9 mouse cellular contexts compared by ENCODE assay signal in the genomic region with DNA sequence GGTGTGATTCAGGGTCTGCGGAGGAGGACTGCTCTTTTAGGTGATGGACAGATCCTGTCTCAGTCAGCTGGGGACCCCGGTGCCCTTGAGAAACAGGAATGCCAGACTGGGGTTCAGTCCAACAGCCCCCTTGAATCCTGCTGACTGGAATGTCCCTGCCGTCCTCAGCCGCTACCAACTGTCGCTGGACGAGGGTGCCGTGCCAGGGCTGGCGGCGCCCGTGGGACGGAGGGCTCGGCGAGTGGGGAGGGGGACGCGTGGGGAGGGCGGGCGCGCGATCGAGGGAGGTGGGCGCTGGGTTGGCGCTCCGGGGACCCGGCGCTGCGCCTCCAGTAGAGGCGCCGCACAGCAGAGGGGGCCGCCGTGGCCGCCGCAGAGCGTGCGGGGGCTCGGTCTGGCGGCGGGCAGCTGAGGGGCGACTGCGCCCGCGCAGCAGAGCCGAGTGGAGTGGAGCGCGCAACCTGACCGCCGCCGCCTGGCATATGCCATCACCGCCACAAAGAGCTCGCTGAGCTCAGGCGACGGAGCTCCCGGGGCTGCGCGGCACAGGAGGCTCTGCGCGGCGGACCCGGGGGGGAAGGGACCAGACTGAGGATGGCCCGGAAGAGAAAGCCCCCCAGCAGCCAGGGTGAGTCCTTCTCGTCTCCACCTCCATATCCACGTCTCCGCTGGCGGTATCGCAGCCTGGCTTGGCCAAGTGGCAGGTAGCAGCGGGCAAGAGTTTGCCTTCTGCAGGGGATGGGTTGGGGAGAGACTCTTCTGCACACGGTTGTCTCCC. TPM values are rescaled to one million over a fixed set of nuclear protein-coding genes. Genes with fewer than 3 reads are reported as not detected.
DNase-seq lines count a peak whose midpoint lies in the region; ATAC-seq lines count a peak whose summit lies in the region.
"Had no signal": no experiment of that assay in that cellular context is flagged by ENCODE, and none has a peak within 500 bp of the region (broad histone marks: within the 10 kb centered on the region; RNA-seq: fewer than 3 reads in every experiment).

A gene (plus strand): TSS at position 266 of the 778 bp plus-strand sequence.

- peaks cover 8% of the 10 kb centered on the region; the same call in 1 of the 2 replicates for H3K4me1 ChIP-seq in heart, embryonic 12.5 days (replicated peaks)
- H3K4me1 ChIP-seq in brown adipose tissue, adult 24 weeks (ENCODE audit: control insufficient read depth, insufficient read depth, insufficient read length, low read length) = no peaks in the 10 kb centered on the region; the same call in 1 of the 2 replicates
- H3K4me1 ChIP-seq in forebrain, embryonic 12.5 days = peaks cover 19% of the 10 kb centered on the region
- 0 out of 2 replicates have a peak, but pooled peaks cover 10% of the 10 kb centered on the region for H3K4me1 ChIP-seq in stomach, embryonic 15.5 days

- under 1% methylated on average over 66 of the region's 66 CpGs for WGBS in heart, embryonic 12.5 days
- under 1% methylated on average over 60 of the region's 66 CpGs for whole genome bisulfite sequencing in forebrain, embryonic 12.5 days
- 1% methylated on average over 60 of the region's 66 CpGs for WGBS in stomach, embryonic 15.5 days

- H3K27me3 ChIP-seq in heart, embryonic 12.5 days (replicated peaks) = peaks cover 56% of the 10 kb centered on the region
- peaks cover 60% of the 10 kb centered on the region for H3K27me3 ChIP-seq in forebrain, embryonic 12.5 days
- peaks cover 21% of the 10 kb centered on the region for H3K27me3 ChIP-seq in stomach, embryonic 15.5 days (replicated peaks)

- H3K4me3 ChIP-seq in heart, embryonic 12.5 days = peak within 1 kb of the TSS; percentile 62
- H3K4me3 ChIP-seq in brown adipose tissue, adult 24 weeks (ENCODE audit: insufficient read depth, low read depth, low read length) = peak within 1 kb of the TSS; percentile 29
- peak within 1 kb of the TSS; percentile 61 for H3K4me3 ChIP-seq in forebrain, embryonic 12.5 days (replicated peaks)
- H3K4me3 ChIP-seq in stomach, embryonic 15.5 days (replicated peaks) = peak within 1 kb of the TSS; percentile 54

- DNase-seq in heart, adult 8-10 months (ENCODE audit: low spot score) = no peak
- peak; percentile 47 to 60 for DNase-seq in layer of hippocampus, adult 18-20 months (ENCODE audit: low spot score in 2 of 2)
- DNase-seq in lung, postnatal 25 days (ENCODE audit: low spot score) = no peak

- H3K36me3 ChIP-seq in heart, embryonic 12.5 days = no peaks in the 10 kb centered on the region
- no peaks in the 10 kb centered on the region for H3K36me3 ChIP-seq in forebrain, embryonic 12.5 days (replicated peaks)
- H3K36me3 ChIP-seq in stomach, embryonic 15.5 days = no peaks in the 10 kb centered on the region
- H3K36me3 ChIP-seq: G1E had no signal

- peak within 1 kb of the TSS; percentile 98 for H3K4me2 ChIP-seq in heart, embryonic 12.5 days
- peak within 1 kb of the TSS; percentile 98 for H3K4me2 ChIP-seq in forebrain, embryonic 12.5 days
- H3K4me2 ChIP-seq in stomach, embryonic 15.5 days = peak within 1 kb of the TSS; percentile 95

- H3K27ac ChIP-seq in heart, embryonic 12.5 days (ENCODE audit: poor library complexity, severe bottlenecking) = no peak within 1 kb of the TSS
- no peak within 1 kb of the TSS for H3K27ac ChIP-seq in brown adipose tissue, adult 24 weeks (replicated peaks; ENCODE audit: low read depth, low read length)
- H3K27ac ChIP-seq in forebrain, embryonic 12.5 days = no peak within 1 kb of the TSS
- no peak within 1 kb of the TSS for H3K27ac ChIP-seq in stomach, embryonic 15.5 days

- H3K9ac ChIP-seq in heart, embryonic 12.5 days = peak within 1 kb of the TSS; percentile 80
- peak within 1 kb of the TSS; percentile 63 for H3K9ac ChIP-seq in forebrain, embryonic 12.5 days
- H3K9ac ChIP-seq in stomach, embryonic 15.5 days = 0 out of 2 replicates have a peak within 1 kb of the TSS, but pooled peaks have one; percentile 19

- ATAC-seq in heart, embryonic 12.5 days (ENCODE audit: insufficient number of reproducible peaks, low FRiP score) = peak; percentile 67
- ATAC-seq in forebrain, embryonic 12.5 days (ENCODE audit: low FRiP score) = peak; percentile 88
- ATAC-seq in megakaryocyte-erythroid progenitor cell, adult 5-6 weeks (replicated peaks; ENCODE audit: low FRiP score, low TSS enrichment, poor library complexity, severe bottlenecking) = peak; percentile 24; the same call in 1 of the 2 replicates
- ATAC-seq in stomach, embryonic 15.5 days (ENCODE audit: insufficient read depth, low FRiP score, low read depth) = no peak; the same call in 1 of the 2 replicates

- no peaks in the 10 kb centered on the region; the same call in 1 of the 2 replicates for H3K9me3 ChIP-seq in heart, embryonic 12.5 days (replicated peaks)
- no peaks in the 10 kb centered on the region for H3K9me3 ChIP-seq in forebrain, embryonic 12.5 days
- no peaks in the 10 kb centered on the region for H3K9me3 ChIP-seq in stomach, embryonic 15.5 days

RNA-seq across cellular contexts. Expression of the gene that starts here (rescaled TPM):
- polyA plus RNA-seq in heart, embryonic 12.5 days (2016; fragmentation: Nextera tagmentation; extraction: Ambion mirVana) = 1.7 and 2.0 TPM in 2 replicates
- total RNA-seq in heart, adult 8-10 months (2022) = under 1 TPM in 3 of 4 experiments, not detected in 1; 0.09 to 0.19 (median 0.13) TPM
- not detected in 2 replicates for polyA plus RNA-seq in brown adipose tissue, adult 24 weeks (2012; ENCODE audit: insufficient read depth, insufficient read length, missing spikeins)
- 4.7 and 4.8 TPM in 2 replicates for polyA plus RNA-seq in forebrain, embryonic 12.5 days (2016; fragmentation: Nextera tagmentation; extraction: Ambion mirVana)
- 10 to 100 TPM; 43.4 to 53.7 TPM for total RNA-seq in layer of hippocampus, adult 18-20 months (2021)
- not detected in 2 replicates for total RNA-seq in megakaryocyte-erythroid progenitor cell, adult 5-6 weeks (2014; fragmentation: Nextera tagmentation)
- total RNA-seq in megakaryocyte-erythroid progenitor cell, adult 5-6 weeks (2017) = 0.28 TPM in 1 of 2 replicates, not detected in the other
- 0.78 and 0.83 TPM in 2 replicates for polyA plus RNA-seq in stomach, embryonic 15.5 days (2015; fragmentation: Nextera tagmentation; extraction: Ambion mirVana)
- polyA plus RNA-seq: G1E had no signal

Comparison
In these comparisons a context has a peak if more than half of its experiments do, and no peak if none do; other contexts are left out.
1. RNA of the gene that starts here (total RNA-seq): 43.4 to 53.7 TPM in layer of hippocampus, adult 18-20 months; 0.28 TPM in megakaryocyte-erythroid progenitor cell, adult 5-6 weeks and 0.09 to 0.19 TPM in heart, adult 8-10 months; every median in the first group is over 10 times any median in the second.
2. Peak in ATAC-seq in megakaryocyte-erythroid progenitor cell, adult 5-6 weeks; RNA of the gene not detected or under 1 TPM.
3. H3K9ac ChIP-seq: peak in every context shown above with its lines; median percentile 80 in heart, embryonic 12.5 days; 63 in forebrain, embryonic 12.5 days; 19 in stomach, embryonic 15.5 days.
4. DNase-seq: peak in layer of hippocampus, adult 18-20 months (2 of 2); none in heart, adult 8-10 months (single experiment) and lung, postnatal 25 days (single experiment).
5. Peak in every context shown above with its lines, with median percentiles within 50 percentile points of each other: H3K4me2 ChIP-seq and H3K4me3 ChIP-seq.